Mouse (Mus musculus): ENCODE results near the gene Prps1l3. TPM values are rescaled to one million over a fixed set of nuclear protein-coding genes. Genes with fewer than 3 reads are reported as not detected.

The Prps1l3 gene
- polyA plus RNA-seq, 1 experiment from 2014 or later: 50.7 TPM

DNA sequence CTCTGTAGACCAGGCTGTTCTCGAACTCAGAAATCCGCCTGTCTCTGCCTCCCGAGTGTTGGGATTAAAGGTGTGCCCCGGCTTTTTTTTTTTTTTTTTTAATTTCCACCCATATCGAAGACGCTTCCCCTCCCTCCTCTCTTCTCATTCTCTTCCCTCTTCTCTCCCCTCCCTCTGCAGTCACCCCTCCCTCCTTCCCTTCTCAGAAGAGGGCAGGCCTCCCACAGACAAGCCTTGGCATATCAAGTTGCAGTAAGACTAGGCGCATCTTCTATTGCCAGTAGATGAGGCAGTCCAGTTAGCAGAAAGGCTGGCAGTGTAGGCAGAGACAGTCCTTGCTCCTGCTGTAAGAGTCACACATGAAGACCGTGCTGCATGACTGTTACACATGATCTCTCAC is 2.4 kb upstream of the Prps1l3 start:
- 82% methylated on average over 4 of the region's 8 CpGs for WGBS (ENCODE audit: insufficient replicate concordance)
- Histone ChIP-seq H3K4me3 (ENCODE audit: low read depth, low read length) (no peak overlapping the region), H3K27me3 (ENCODE audit: control insufficient read depth, insufficient read depth, low read length) (no peaks in the 10 kb centered on the region), H3K4me2 (no peak overlapping the region), H3K27ac (ENCODE audit: low read depth, low read length) (no peak overlapping the region), H3K9me3 (replicated peaks; ENCODE audit: control insufficient read depth, low read length) (no peaks in the 10 kb centered on the region), H3K36me3 (ENCODE audit: control insufficient read depth, insufficient read depth, low read length) (no peaks in the 10 kb centered on the region), H3K9ac (ENCODE audit: low read depth, low read length) (no peak overlapping the region), H3K4me1 (ENCODE audit: control insufficient read depth, insufficient read depth, low read length) (peaks cover 5% of the 10 kb centered on the region; the same call in 1 of the 2 replicates)
- no peak for ATAC-seq (replicated peaks; ENCODE audit: insufficient number of reproducible peaks, low FRiP score, low TSS enrichment)

- Histone ChIP-seq H3K9ac (ENCODE audit: low read depth, low read length) (peak overlapping the region; percentile 66; the same call in 1 of the 2 replicates), H3K27me3 (ENCODE audit: control insufficient read depth, insufficient read depth, low read length) (no peaks in the 10 kb centered on the region), H3K4me2 (peak overlapping the region; percentile 74), H3K4me1 (ENCODE audit: control insufficient read depth, insufficient read depth, low read length) (peaks cover 5% of the 10 kb centered on the region; the same call in 1 of the 2 replicates), H3K27ac (ENCODE audit: low read depth, low read length) (peak overlapping the region; percentile 92), H3K4me3 (ENCODE audit: low read depth, low read length) (peak overlapping the region; percentile 76), H3K9me3 (replicated peaks; ENCODE audit: control insufficient read depth, low read length) (no peaks in the 10 kb centered on the region), H3K36me3 (ENCODE audit: control insufficient read depth, insufficient read depth, low read length) (no peaks in the 10 kb centered on the region)
- ATAC-seq (replicated peaks; ENCODE audit: insufficient number of reproducible peaks, low FRiP score, low TSS enrichment): no peak
- 28% methylated on average over 4 of the region's 4 CpGs for WGBS (ENCODE audit: insufficient replicate concordance)
Observed at GRCm38 (mm10) chr12:57229703-57230102, 509 bp upstream of the Prps1l3 start.

GRCm38 (mm10) chr12:57231085-57231875 is 1.1 kb downstream of the Prps1l3 start:
- H3K4me2 ChIP-seq: peak overlapping the region; percentile 74
- no peak for ATAC-seq (replicated peaks; ENCODE audit: insufficient number of reproducible peaks, low FRiP score, low TSS enrichment)
- WGBS (ENCODE audit: insufficient replicate concordance): 65% methylated on average over 14 of the region's 14 CpGs

GRCm38 (mm10) chr12:57233386-57233785 is 3.2 kb downstream of the Prps1l3 start:
- WGBS (ENCODE audit: insufficient replicate concordance): 75% methylated on average over 5 of the region's 5 CpGs
- Histone ChIP-seq H3K4me1 (ENCODE audit: control insufficient read depth, insufficient read depth, low read length) (peaks cover 5% of the 10 kb centered on the region; the same call in 1 of the 2 replicates), H3K36me3 (ENCODE audit: control insufficient read depth, insufficient read depth, low read length) (no peaks in the 10 kb centered on the region), H3K27me3 (ENCODE audit: control insufficient read depth, insufficient read depth, low read length) (no peaks in the 10 kb centered on the region), H3K9me3 (replicated peaks; ENCODE audit: control insufficient read depth, low read length) (no peaks in the 10 kb centered on the region), H3K9ac (ENCODE audit: low read depth, low read length) (no peak overlapping the region), H3K4me2 (no peak overlapping the region), H3K4me3 (ENCODE audit: low read depth, low read length) (no peak overlapping the region), H3K27ac (ENCODE audit: low read depth, low read length) (no peak overlapping the region)
- no peak for ATAC-seq (replicated peaks; ENCODE audit: insufficient number of reproducible peaks, low FRiP score, low TSS enrichment)

More at GRCm38 (mm10) chr12:57231085-57231875, 1.1 kb downstream of the Prps1l3 start:
- H3K4me3 ChIP-seq (ENCODE audit: low read depth, low read length): peak overlapping the region; percentile 76
- no peaks in the 10 kb centered on the region for H3K27me3 ChIP-seq (ENCODE audit: control insufficient read depth, insufficient read depth, low read length)
- H3K36me3 ChIP-seq (ENCODE audit: control insufficient read depth, insufficient read depth, low read length): no peaks in the 10 kb centered on the region
- H3K4me1 ChIP-seq (ENCODE audit: control insufficient read depth, insufficient read depth, low read length): peaks cover 5% of the 10 kb centered on the region; the same call in 1 of the 2 replicates
- peak overlapping the region; percentile 93 for H3K9ac ChIP-seq (ENCODE audit: low read depth, low read length)
- peak overlapping the region; percentile 92; the same call in 1 of the 2 replicates for H3K27ac ChIP-seq (ENCODE audit: low read depth, low read length)
- no peaks in the 10 kb centered on the region for H3K9me3 ChIP-seq (replicated peaks; ENCODE audit: control insufficient read depth, low read length)

- H3K4me3 ChIP-seq (ENCODE audit: low read depth, low read length): no peak overlapping the region
- peaks cover 8% of the 10 kb centered on the region; the same call in 1 of the 2 replicates for H3K36me3 ChIP-seq (ENCODE audit: control insufficient read depth, insufficient read depth, low read length)
- H3K9me3 ChIP-seq (replicated peaks; ENCODE audit: control insufficient read depth, low read length): no peaks in the 10 kb centered on the region
- no peak overlapping the region for H3K9ac ChIP-seq (ENCODE audit: low read depth, low read length)
- H3K4me1 ChIP-seq (ENCODE audit: control insufficient read depth, insufficient read depth, low read length): no peaks in the 10 kb centered on the region
- ATAC-seq (replicated peaks; ENCODE audit: insufficient number of reproducible peaks, low FRiP score, low TSS enrichment): no peak
- 82% methylated on average over 5 of the region's 5 CpGs for WGBS (ENCODE audit: insufficient replicate concordance)
- H3K27ac ChIP-seq (ENCODE audit: low read depth, low read length): no peak overlapping the region
- H3K27me3 ChIP-seq (ENCODE audit: control insufficient read depth, insufficient read depth, low read length): no peaks in the 10 kb centered on the region
- no peak overlapping the region for H3K4me2 ChIP-seq
Observed at GRCm38 (mm10) chr12:57243671-57244495, 13.7 kb downstream of the Prps1l3 start.

- H3K27ac ChIP-seq (ENCODE audit: low read depth, low read length): no peak overlapping the region
- WGBS (ENCODE audit: insufficient replicate concordance): 44% methylated on average over 2 of the region's 2 CpGs
- H3K36me3 ChIP-seq (ENCODE audit: control insufficient read depth, insufficient read depth, low read length): no peaks in the 10 kb centered on the region
- no peak overlapping the region for H3K9ac ChIP-seq (ENCODE audit: low read depth, low read length)
- no peaks in the 10 kb centered on the region for H3K9me3 ChIP-seq (replicated peaks; ENCODE audit: control insufficient read depth, low read length)
- no peaks in the 10 kb centered on the region for H3K4me1 ChIP-seq (ENCODE audit: control insufficient read depth, insufficient read depth, low read length)
- H3K4me2 ChIP-seq: no peak overlapping the region
- H3K27me3 ChIP-seq (ENCODE audit: control insufficient read depth, insufficient read depth, low read length): no peaks in the 10 kb centered on the region
- H3K4me3 ChIP-seq (ENCODE audit: low read depth, low read length): no peak overlapping the region
- no peak for ATAC-seq (replicated peaks; ENCODE audit: insufficient number of reproducible peaks, low FRiP score, low TSS enrichment)
Observed at GRCm38 (mm10) chr12:57258572-57258971, 28.4 kb downstream of the Prps1l3 start.

- Histone ChIP-seq H3K9me3 (replicated peaks; ENCODE audit: control insufficient read depth, low read length) (no peaks in the 10 kb centered on the region), H3K9ac (ENCODE audit: low read depth, low read length) (no peak overlapping the region), H3K4me2 (no peak overlapping the region), H3K4me3 (ENCODE audit: low read depth, low read length) (no peak overlapping the region), H3K27me3 (ENCODE audit: control insufficient read depth, insufficient read depth, low read length) (no peaks in the 10 kb centered on the region), H3K36me3 (ENCODE audit: control insufficient read depth, insufficient read depth, low read length) (no peaks in the 10 kb centered on the region), H3K4me1 (ENCODE audit: control insufficient read depth, insufficient read depth, low read length) (no peaks in the 10 kb centered on the region), H3K27ac (ENCODE audit: low read depth, low read length) (no peak overlapping the region)
- no peak for ATAC-seq (replicated peaks; ENCODE audit: insufficient number of reproducible peaks, low FRiP score, low TSS enrichment)
- 60% methylated on average over 1 of the region's 1 CpGs for WGBS (ENCODE audit: insufficient replicate concordance)
Observed at GRCm38 (mm10) chr12:57275456-57275855, 45.2 kb downstream of the Prps1l3 start.

DNA sequence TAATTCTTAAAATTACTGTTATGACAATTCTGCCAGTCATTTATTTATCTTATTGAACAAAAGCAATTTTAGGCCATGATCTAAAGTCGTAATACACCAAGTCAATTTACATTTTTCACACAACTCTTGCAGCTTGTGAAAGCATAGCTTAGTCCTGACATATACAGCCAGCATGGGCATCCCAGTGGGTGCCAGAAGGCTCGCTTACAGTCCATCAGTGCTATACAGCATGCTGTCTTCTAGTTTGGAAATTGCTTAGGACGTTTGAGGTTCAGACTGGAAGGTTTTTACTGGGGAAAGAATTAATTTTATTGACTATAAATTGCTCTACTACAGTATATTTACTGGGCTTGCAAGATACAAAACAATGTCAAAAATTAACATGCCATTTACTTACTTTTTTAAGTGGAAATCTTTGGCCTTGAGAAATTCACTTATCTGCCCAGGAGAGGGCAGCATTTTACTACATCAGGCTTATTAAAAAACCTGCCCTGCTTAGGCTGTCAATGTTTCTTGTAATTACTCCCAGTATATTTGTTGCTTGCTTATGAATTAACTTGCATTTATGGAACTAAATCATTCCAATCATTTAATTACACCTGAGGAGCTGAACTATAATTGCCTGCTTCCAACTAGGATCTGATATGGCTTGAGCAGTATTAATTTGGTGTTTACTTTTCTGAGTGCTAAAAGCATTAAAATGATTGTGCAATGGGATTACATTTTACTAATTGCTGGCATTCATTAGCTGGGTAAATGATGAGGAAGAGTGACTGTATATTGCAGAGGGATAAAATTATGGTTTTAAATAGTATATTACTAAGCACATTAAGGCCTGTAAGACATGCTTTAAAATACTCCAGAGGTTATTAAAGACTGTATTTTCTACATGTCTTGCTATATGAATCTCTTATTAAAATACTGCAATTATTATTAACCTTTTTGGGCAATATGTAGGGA is 51.2 kb downstream of the Prps1l3 start:
- no peak for ATAC-seq (replicated peaks; ENCODE audit: insufficient number of reproducible peaks, low FRiP score, low TSS enrichment)
- Histone ChIP-seq H3K36me3 (ENCODE audit: control insufficient read depth, insufficient read depth, low read length) (no peaks in the 10 kb centered on the region), H3K27ac (ENCODE audit: low read depth, low read length) (no peak overlapping the region), H3K4me2 (no peak overlapping the region), H3K9me3 (replicated peaks; ENCODE audit: control insufficient read depth, low read length) (no peaks in the 10 kb centered on the region), H3K27me3 (ENCODE audit: control insufficient read depth, insufficient read depth, low read length) (no peaks in the 10 kb centered on the region), H3K9ac (ENCODE audit: low read depth, low read length) (no peak overlapping the region), H3K4me1 (ENCODE audit: control insufficient read depth, insufficient read depth, low read length) (no peaks in the 10 kb centered on the region), H3K4me3 (ENCODE audit: low read depth, low read length) (no peak overlapping the region)
- 40% methylated on average over 3 of the region's 3 CpGs for WGBS (ENCODE audit: insufficient replicate concordance)
